Mouse (Mus musculus) hindbrain, postnatal 0 days (tissue): ENCODE data around the gene Itga2b. TPM values are rescaled to one million over a fixed set of nuclear protein-coding genes. Genes with fewer than 3 reads are reported as not detected.

Source experiments
- ATAC-seq: fragments of 200-750 bp; cut with Nextera tagmentation; 2 replicates; pipeline ENCODE4 v1.8.0; 2017; ENCODE audit warnings: mild to moderate bottlenecking, moderate TSS enrichment, moderate library complexity
- DNase-seq: peaks from one replicate; pipeline ENCODE4 v3.0.0-alpha.2; 2015; ENCODE audit warnings: low spot score
- H3K27ac ChIP-seq: fragments of 300-500 bp; sonication (generic); 2 replicates; pipeline ENCODE4 v1.5.1; 2014; ENCODE audit warnings: mild to moderate bottlenecking
- H3K27me3 ChIP-seq: fragments of 300-500 bp; sonication (generic); 2 replicates; pipeline ENCODE4 v1.6.1; 2014; ENCODE audit warnings: low read length, mixed read lengths; ENCODE audit not compliant: insufficient read depth
- H3K36me3 ChIP-seq: fragments of 300-500 bp; sonication (generic); 2 replicates; pipeline ENCODE4 v1.6.1; 2014; ENCODE audit warnings: low read length, mixed read lengths; ENCODE audit not compliant: insufficient read depth
- H3K4me1 ChIP-seq: fragments of 300-500 bp; sonication (generic); 2 replicates; pipeline ENCODE4 v1.6.1; 2014; ENCODE audit warnings: antibody characterized with exemption, low read length, mixed read lengths; ENCODE audit not compliant: insufficient read depth
- H3K4me2 ChIP-seq: fragments of 300-500 bp; sonication (generic); 2 replicates; pipeline ENCODE4 v1.6.1; 2014; ENCODE audit warnings: low read depth, mild to moderate bottlenecking, low read length, moderate library complexity, mixed read lengths
- H3K4me3 ChIP-seq: fragments of 300-500 bp; sonication (generic); 2 replicates; pipeline ENCODE4 v1.5.1; 2014; ENCODE audit warnings: low read length
- H3K9ac ChIP-seq: fragments of 300-500 bp; sonication (generic); replicated peaks from 2 replicates; pipeline ENCODE4 v1.6.1; 2014; ENCODE audit warnings: mild to moderate bottlenecking, low read length, moderate library complexity, mixed read lengths
- H3K9me3 ChIP-seq: fragments of 300-500 bp; sonication (generic); 2 replicates; pipeline ENCODE4 v1.6.1; 2016; ENCODE audit warnings: low read length, mixed read lengths
- CTCF ChIP-seq: IDR thresholded peaks from 2 replicates; pipeline ENCODE4 v1.5.1; 2016; ENCODE audit warnings: antibody characterized with exemption, control low read depth, low read depth
- WGBS: fragments of 180-500 bp; shearing (Covaris S2); extraction: QIAGEN DNeasy Blood & Tissue Kit; methylation state at CpG from one replicate; pipeline ENCODE4 v1.1.7; 2014; 5-methylcytosine and 5-hydroxymethylcytosine counted together
- polyA plus RNA-seq: library from polyadenylated mRNA; unstranded; fragments of >200 nt; fragmentation: Nextera tagmentation; extraction: Ambion mirVana; gene quantifications from 2 replicates; pipeline ENCODE4 v1.2.1, GENCODE M21; 2015
- total RNA-seq: library from RNA; depleted of rRNA; stranded (reverse); fragments of >200 nt; gene quantifications from 2 replicates; pipeline ENCODE4 v1.2.3, GENCODE M21; 2014

Gene Itga2b
- total and polyA plus RNA-seq, 2 experiments from 2014 or later: 3.5 to 13.7 TPM

GRCm38 (mm10) chr11:102408888-102409794 lies 60.8 kb downstream of the Itga2b start:
- Histone ChIP-seq H3K36me3 (peaks cover 6% of the 10 kb centered on the region; the same call in 1 of the 2 replicates), H3K4me3 (peak overlapping the region; percentile 71), H3K27me3 (no peaks in the 10 kb centered on the region), H3K9ac (no peak overlapping the region), H3K9me3 (no peaks in the 10 kb centered on the region), H3K4me1 (peaks cover 17% of the 10 kb centered on the region), H3K27ac (peak overlapping the region; percentile 28; the same call in 1 of the 2 replicates), H3K4me2 (peak overlapping the region; percentile 73)
- DNase-seq (no peak), ATAC-seq (no peak)
- WGBS: 43% methylated on average over 15 of the region's 15 CpGs
- TF ChIP-seq CTCF: no peak

GRCm38 (mm10) chr11:102408344-102408876 lies 61.5 kb downstream of the Itga2b start:
- Histone ChIP-seq H3K4me1 (peaks cover 17% of the 10 kb centered on the region), H3K27me3 (no peaks in the 10 kb centered on the region), H3K9ac (peak overlapping the region; percentile 69; the same call in 1 of the 2 replicates), H3K27ac (peak overlapping the region; percentile 88), H3K4me3 (peak overlapping the region; percentile 71), H3K36me3 (peaks cover 13% of the 10 kb centered on the region; the same call in 1 of the 2 replicates), H3K4me2 (peak overlapping the region; percentile 73), H3K9me3 (no peaks in the 10 kb centered on the region)
- ATAC-seq (peak; percentile 93), DNase-seq (peak; percentile 99)
- under 1% methylated on average over 32 of the region's 32 CpGs for WGBS
- no peak for TF ChIP-seq CTCF

DNA sequence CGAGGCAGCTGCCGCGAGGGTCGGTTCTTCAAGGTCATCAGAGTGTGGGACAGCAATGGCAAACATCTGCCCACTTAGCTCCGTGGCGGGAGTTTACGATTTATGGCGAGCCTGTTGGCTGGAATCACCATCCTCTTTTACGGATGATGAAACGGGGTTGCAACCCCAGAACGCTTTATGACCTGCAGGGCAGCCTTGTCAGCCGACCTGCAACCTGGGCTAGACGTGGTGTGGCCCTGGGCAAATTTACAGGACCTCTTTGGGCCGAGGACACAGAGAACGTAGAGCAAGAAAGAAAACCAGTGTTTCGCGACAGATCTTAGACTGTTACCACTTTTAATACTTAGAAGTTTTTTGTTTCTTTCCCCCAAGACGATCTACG lies 62.1 kb downstream of the Itga2b start, which contains the start of gene Slc25a39:
Slc25a39 (minus strand) TSS at position 113 of the 382 bp plus-strand sequence.
- TF ChIP-seq CTCF: no peak
- DNase-seq (no peak), ATAC-seq (no peak)
- Histone ChIP-seq H3K4me1 (peaks cover 17% of the 10 kb centered on the region), H3K9me3 (no peaks in the 10 kb centered on the region), H3K27me3 (no peaks in the 10 kb centered on the region), H3K4me2 (peak within 1 kb of the TSS; percentile 73), H3K36me3 (peaks cover 19% of the 10 kb centered on the region; the same call in 1 of the 2 replicates), H3K9ac (peak within 1 kb of the TSS; percentile 69), H3K27ac (peak within 1 kb of the TSS; percentile 88), H3K4me3 (peak within 1 kb of the TSS; percentile 71)
- WGBS: under 1% methylated on average over 19 of the region's 19 CpGs

DNA sequence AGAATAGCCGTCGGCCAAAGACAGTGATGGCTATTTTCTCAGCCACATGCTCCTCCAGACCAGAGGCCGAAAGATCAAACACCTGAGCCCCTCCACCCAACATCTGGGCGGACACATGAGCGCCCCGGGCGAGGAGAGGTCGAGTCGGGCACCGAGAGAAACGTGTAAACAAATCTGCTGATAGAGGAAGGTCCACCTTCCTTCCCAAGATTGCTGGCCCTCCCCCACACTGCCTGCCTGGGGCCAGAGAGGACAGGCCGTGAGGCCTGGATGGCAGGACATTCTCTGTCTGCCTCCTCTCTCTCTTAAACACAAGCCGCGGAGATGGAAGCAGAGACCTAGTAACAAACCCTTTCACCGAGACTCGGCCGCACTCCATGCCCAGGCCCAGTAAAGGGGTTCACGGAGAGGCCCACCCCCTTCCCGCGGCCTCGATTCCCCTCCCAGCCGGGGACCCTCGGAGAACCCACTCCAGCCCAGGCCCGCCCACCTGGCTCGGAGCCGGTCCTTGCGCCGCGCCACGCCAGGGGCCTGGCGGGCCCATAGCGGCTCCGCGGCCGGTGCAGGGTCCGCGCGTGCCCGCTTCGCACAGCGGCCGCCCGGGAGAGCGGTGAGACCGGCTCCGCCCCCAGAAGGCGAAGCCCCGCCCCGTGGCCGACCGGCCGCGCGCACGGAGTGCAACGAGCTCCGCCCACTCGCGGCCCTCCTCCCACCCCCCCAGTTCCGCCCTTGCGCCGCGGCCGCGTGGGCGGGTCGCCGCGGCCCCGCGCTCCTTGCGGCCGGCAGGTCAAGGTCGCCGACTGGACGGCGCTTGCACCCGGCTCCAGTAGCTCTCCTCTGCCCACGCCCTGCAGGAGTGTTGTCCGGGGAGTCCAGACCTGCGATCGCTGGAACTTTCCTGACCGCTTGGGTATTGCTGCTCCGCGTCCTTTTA lies 62.8 kb downstream of the Itga2b start:
- under 1% methylated on average over 58 of the region's 85 CpGs for WGBS
- TF ChIP-seq CTCF: no peak

GRCm38 (mm10) chr11:102406401-102406800 lies 63.5 kb downstream of the Itga2b start:
- no peaks in the 10 kb centered on the region for H3K27me3 ChIP-seq
- DNase-seq: no peak
- H3K4me1 ChIP-seq: peaks cover 17% of the 10 kb centered on the region
- no peak for ATAC-seq
- H3K36me3 ChIP-seq: peaks cover 28% of the 10 kb centered on the region
- no peaks in the 10 kb centered on the region for H3K9me3 ChIP-seq
- H3K4me2 ChIP-seq: peak overlapping the region; percentile 73
- peak overlapping the region; percentile 71 for H3K4me3 ChIP-seq
- 10% methylated on average over 3 of the region's 3 CpGs for WGBS
- H3K27ac ChIP-seq: peak overlapping the region; percentile 88
- TF ChIP-seq CTCF: no peak
- H3K9ac ChIP-seq: peak overlapping the region; percentile 69

More for the DNA sequence above, 62.8 kb downstream of the Itga2b start:
- DNase-seq (peak; percentile 96), ATAC-seq (peak; percentile 81)
- Histone ChIP-seq H3K4me2 (peak overlapping the region; percentile 73), H3K9ac (peak overlapping the region; percentile 69), H3K36me3 (peaks cover 25% of the 10 kb centered on the region), H3K4me1 (peaks cover 17% of the 10 kb centered on the region), H3K9me3 (no peaks in the 10 kb centered on the region), H3K4me3 (peak overlapping the region; percentile 71), H3K27me3 (no peaks in the 10 kb centered on the region), H3K27ac (peak overlapping the region; percentile 88)
